Mouse (Mus musculus) MEL (cell line): ENCODE results near the gene Nudt9.

Experiments
- ELF1 ChIP-seq: IDR thresholded peaks from 2 replicates; pipeline ENCODE4 v1.6.1; 2014; ENCODE audit warnings: low read depth, mild to moderate bottlenecking, inconsistent platforms, low read length, improper control_type of control experiment, moderate library complexity
- POLR2A ChIP-seq, 2 experiments: IDR thresholded peaks; 2 replicates each; pipeline ENCODE4 v1.6.1; 2011 to 2012; ENCODE audit warnings: low read length in 2 of 2, mild to moderate bottlenecking in 2 of 2, control low read depth in 1 of 2, improper control_type of control experiment in 1 of 2, low read depth in 1 of 2, moderate library complexity in 1 of 2; ENCODE audit not compliant: control insufficient read depth in 1 of 2, insufficient read depth in 1 of 2, poor library complexity in 1 of 2

GRCm38 (mm10) chr5:104109516-104109915 lies 63.4 kb downstream of the Nudt9 start:
- TF ChIP-seq ELF1 = no peak
- no peak for TF ChIP-seq POLR2A (IDR thresholded peaks at IDR 0.05; ENCODE audit: control insufficient read depth in 1 of 2, insufficient read depth in 1 of 2, low read depth in 1 of 2, low read length in 2 of 2, poor library complexity in 1 of 2)
